Mouse (Mus musculus): Measurements from ENCODE around the gene Psmb2.

The Psmb2 gene

GRCm38 (mm10) chr4:126677054-126678003 is at the start of gene Psmb2:
Psmb2 (plus strand) TSS chr4:126677630.
- DNase-seq (ENCODE audit: low spot score in 2 of 2), result peak; percentile 93 to 99

- DNase-seq (ENCODE audit: low spot score in 2 of 2), result no peak
Measured at GRCm38 (mm10) chr4:126631922-126632321, 45.5 kb upstream of the Psmb2 start.

- DNase-seq (ENCODE audit: low spot score in 2 of 2), result no peak
Measured at GRCm38 (mm10) chr4:126632668-126633067, 44.8 kb upstream of the Psmb2 start.

GRCm38 (mm10) chr4:126636330-126636729 is 41.1 kb upstream of the Psmb2 start:
- no peak for DNase-seq (ENCODE audit: low spot score in 2 of 2)

GRCm38 (mm10) chr4:126637446-126637845 is 40.0 kb upstream of the Psmb2 start:
- DNase-seq (ENCODE audit: low spot score in 2 of 2), result no peak

- DNase-seq (ENCODE audit: low spot score in 2 of 2), result no peak
Measured at GRCm38 (mm10) chr4:126639339-126639738, 38.1 kb upstream of the Psmb2 start.

GRCm38 (mm10) chr4:126641901-126642300 is 35.5 kb upstream of the Psmb2 start:
- DNase-seq (ENCODE audit: low spot score in 2 of 2), result peak in 1 of 2 experiments; percentile 19

GRCm38 (mm10) chr4:126643815-126644214 is 33.6 kb upstream of the Psmb2 start:
- no peak for DNase-seq (ENCODE audit: low spot score in 2 of 2)

- no peak for DNase-seq (ENCODE audit: low spot score in 2 of 2)
Measured at GRCm38 (mm10) chr4:126644333-126644963, 33.0 kb upstream of the Psmb2 start.

- no peak for DNase-seq (ENCODE audit: low spot score in 2 of 2)
Measured at GRCm38 (mm10) chr4:126647996-126648910, 29.2 kb upstream of the Psmb2 start.

GRCm38 (mm10) chr4:126653148-126653547 is 24.3 kb upstream of the Psmb2 start:
- no peak for DNase-seq (ENCODE audit: low spot score in 2 of 2)

GRCm38 (mm10) chr4:126655356-126655755 is 22.1 kb upstream of the Psmb2 start:
- DNase-seq (ENCODE audit: low spot score in 2 of 2), result no peak

- DNase-seq (ENCODE audit: low spot score in 2 of 2), result no peak
Measured at GRCm38 (mm10) chr4:126661249-126661648, 16.2 kb upstream of the Psmb2 start.

GRCm38 (mm10) chr4:126667075-126667474 is 10.4 kb upstream of the Psmb2 start:
- DNase-seq (ENCODE audit: low spot score in 2 of 2), result no peak

- no peak for DNase-seq (ENCODE audit: low spot score in 2 of 2)
Measured at GRCm38 (mm10) chr4:126682298-126682697, 4.9 kb downstream of the Psmb2 start.

GRCm38 (mm10) chr4:126683084-126683483 is 5.7 kb downstream of the Psmb2 start:
- DNase-seq (ENCODE audit: low spot score in 2 of 2), result no peak

- no peak for DNase-seq (ENCODE audit: low spot score in 2 of 2)
Measured at GRCm38 (mm10) chr4:126689457-126689856, 12.0 kb downstream of the Psmb2 start.

- no peak for DNase-seq (ENCODE audit: low spot score in 2 of 2)
Measured at GRCm38 (mm10) chr4:126693021-126693420, 15.6 kb downstream of the Psmb2 start.

GRCm38 (mm10) chr4:126696908-126697307 is 19.5 kb downstream of the Psmb2 start:
- DNase-seq (ENCODE audit: low spot score in 2 of 2), result no peak

- no peak for DNase-seq (ENCODE audit: low spot score in 2 of 2)
Measured at GRCm38 (mm10) chr4:126706630-126707438, 29.4 kb downstream of the Psmb2 start.

GRCm38 (mm10) chr4:126707439-126707826 is 30.0 kb downstream of the Psmb2 start:
- no peak for DNase-seq (ENCODE audit: low spot score in 2 of 2)

All from frontal cortex, postnatal 14 days (tissue).